Mouse (Mus musculus) lung, postnatal 10 days (tissue): ENCODE measurements around the gene Zfp148.
A peak's percentile ranks its signal among the peaks of the same experiment; 100 is the strongest.
"Not testable (repeated sequence)": the region's sequence is repeated elsewhere in the genome, so short reads cannot be mapped to it uniquely, and the experiment has no call there.

Experiments used
- DNase-seq: peaks from one replicate; pipeline ENCODE4 v3.0.0; 2021

The Zfp148 gene

GRCm38 (mm10) chr16:33382341-33382740 lies 1.7 kb downstream of the Zfp148 start:
- no peak for DNase-seq

DNA sequence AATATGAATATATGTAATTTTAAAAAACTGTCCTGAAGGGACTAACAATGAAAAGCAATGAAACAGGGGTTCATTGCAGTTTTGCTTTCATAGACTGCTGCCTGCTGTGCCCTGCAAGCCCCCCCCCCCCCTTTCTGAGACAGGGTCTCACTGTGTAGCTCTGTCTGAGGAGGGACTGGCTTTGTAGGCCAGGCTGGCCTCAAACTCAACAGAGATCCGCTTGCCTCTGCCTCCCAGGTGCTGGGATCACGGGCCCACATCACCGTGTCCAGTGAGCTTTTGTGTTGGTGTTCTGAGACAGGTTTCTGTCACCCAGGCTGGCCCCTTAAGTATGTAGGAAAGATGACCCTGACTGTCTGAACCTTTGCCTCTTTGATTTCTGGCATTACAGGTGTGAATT lies 2.9 kb downstream of the Zfp148 start:
- DNase-seq: no peak

DNA sequence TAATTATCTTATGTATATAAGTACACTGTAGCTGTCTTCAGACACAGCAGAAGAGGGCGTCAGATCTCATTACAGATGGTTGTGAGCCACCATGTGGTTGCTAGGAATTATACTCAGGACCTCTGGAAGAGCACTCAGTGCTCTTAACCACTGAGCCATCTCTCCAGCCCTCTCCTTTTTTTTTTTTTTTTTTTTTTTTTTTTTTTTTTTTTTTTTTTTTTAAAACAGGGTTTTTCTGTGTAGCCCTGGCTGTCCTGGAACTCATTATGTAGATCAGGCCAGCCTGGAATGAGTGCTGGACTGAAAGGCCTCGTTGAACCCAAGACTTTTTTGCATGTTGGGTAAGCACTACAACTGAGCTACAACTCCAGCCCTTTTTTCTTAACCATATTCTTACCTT lies 3.4 kb downstream of the Zfp148 start:
- DNase-seq: not testable (repeated sequence)

GRCm38 (mm10) chr16:33387013-33387412 lies 6.4 kb downstream of the Zfp148 start:
- no peak for DNase-seq

GRCm38 (mm10) chr16:33387420-33387819 lies 6.8 kb downstream of the Zfp148 start:
- no peak for DNase-seq

GRCm38 (mm10) chr16:33399913-33400782 lies 19.5 kb downstream of the Zfp148 start:
- DNase-seq: peak; percentile 86

DNA sequence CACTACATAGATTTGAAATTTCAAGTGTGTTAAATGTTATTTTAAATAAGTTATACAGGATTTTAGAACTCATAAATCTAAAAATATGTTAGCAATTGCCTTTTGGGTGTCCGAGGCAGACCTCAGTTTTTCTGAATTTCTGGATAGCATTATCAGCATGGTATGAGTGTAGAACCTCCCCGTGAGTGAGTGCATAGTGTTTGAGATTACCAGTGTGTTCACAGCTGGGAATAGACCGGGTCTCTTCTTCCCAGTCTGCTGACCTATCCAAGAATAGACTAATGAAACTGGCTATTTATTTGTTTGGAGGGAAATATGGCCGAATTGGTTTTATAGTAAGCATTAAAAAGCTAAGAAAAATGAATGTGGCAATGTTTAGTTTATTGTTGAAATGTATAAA lies 20.3 kb downstream of the Zfp148 start:
- DNase-seq: no peak

GRCm38 (mm10) chr16:33403258-33403657 lies 22.6 kb downstream of the Zfp148 start:
- no peak for DNase-seq

DNA sequence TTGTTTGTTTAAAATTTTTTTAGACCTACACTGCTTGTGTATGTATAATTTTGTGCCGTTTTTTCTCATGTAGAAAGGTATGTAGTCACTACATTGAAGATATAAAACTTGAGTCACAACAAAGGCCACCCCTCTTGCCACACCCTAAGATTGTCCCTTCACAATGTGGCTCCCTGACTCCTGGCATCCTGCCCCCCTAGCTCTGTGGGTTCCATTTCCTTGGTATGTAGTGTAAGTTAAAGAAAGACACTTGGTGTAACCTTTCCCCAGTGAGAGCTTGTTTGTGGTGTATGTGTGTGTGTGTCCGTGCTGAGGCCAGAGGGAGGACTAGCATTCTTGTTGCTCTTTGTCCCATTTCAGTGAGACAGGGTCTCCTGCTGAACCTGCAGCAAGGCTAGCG lies 23.4 kb downstream of the Zfp148 start:
- DNase-seq: no peak

GRCm38 (mm10) chr16:33405487-33405886 lies 24.9 kb downstream of the Zfp148 start:
- no peak for DNase-seq

GRCm38 (mm10) chr16:33410151-33410550 lies 29.5 kb downstream of the Zfp148 start:
- DNase-seq: no peak

DNA sequence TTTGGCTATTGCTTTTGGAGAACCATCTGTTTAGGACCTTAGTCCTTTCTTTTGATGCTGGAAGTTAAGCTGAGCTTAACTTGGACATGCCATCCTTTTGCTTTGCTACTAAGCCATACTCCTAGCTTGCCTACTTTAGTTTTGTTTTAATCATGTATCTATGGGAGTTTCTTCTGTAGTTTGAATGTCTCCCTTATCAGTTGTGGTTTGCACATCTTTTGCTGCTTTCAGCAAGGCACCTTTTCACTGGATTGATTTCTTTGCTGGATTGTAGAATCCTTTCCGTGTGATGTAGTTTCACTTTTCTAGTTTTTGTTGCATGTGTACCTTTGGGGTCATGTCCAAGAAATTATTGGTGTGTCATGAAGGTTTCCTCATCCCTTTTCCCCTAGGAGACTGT lies 30.0 kb downstream of the Zfp148 start:
- no peak for DNase-seq

GRCm38 (mm10) chr16:33414191-33414590 lies 33.6 kb downstream of the Zfp148 start:
- DNase-seq: no peak

DNA sequence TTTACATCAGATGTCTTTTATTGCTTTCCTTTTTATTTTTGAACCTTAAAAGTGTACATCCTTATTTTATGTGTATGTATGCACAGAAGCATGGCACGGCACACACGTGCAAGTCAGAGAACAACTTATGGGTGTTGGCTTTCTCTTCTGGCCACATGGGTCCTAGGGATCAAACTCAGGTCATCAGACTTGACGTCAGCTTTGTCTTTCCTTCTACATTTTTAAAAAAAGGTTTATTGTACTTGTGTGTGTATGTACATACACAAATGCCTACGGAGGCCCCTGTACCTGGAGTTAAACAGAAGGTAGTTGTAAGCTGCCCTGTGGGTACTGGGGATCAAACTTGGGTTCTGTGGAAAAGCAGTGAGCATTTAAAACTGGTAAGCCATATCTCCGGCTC lies 35.0 kb downstream of the Zfp148 start:
- no peak for DNase-seq

DNA sequence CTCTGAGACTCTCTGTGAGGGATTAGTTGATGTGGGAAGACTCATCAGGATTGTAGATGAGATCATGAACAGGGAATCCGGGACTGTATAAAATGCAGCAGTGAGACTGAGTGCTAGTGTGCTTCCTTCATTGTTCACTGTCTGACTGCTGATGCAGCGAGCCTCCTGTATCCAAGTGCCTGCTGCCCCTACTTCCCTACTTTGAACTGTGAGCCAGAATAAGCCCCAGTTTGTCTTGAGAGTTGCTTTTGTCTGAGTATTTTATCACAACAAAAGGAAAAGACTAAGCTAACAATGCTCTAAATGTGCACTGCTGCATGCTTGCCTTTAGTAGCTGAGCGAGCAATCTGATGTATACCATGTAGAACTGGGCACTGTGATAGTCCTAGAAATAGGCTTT lies 47.7 kb downstream of the Zfp148 start:
- DNase-seq: no peak

GRCm38 (mm10) chr16:33431660-33432059 lies 51.0 kb downstream of the Zfp148 start:
- DNase-seq: no peak

DNA sequence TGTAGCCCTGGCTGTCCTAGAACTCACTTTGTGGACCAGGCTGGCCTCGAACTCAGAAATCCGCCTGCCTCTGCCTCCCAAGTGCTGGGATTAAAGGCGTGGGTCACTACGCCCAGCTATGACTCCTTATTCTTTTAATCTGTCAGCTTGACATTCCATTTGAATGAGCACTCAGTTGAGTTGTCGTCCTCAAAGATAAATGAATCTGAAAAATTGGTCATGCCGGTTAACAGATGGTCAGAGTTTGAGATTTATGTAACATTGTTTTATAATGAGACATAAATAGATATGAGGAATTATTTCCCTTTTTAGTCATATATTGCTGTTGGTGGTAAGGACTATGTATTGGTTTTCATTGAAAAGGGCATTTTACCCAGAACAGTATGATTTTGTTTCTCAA lies 60.4 kb downstream of the Zfp148 start:
- DNase-seq: no peak

DNA sequence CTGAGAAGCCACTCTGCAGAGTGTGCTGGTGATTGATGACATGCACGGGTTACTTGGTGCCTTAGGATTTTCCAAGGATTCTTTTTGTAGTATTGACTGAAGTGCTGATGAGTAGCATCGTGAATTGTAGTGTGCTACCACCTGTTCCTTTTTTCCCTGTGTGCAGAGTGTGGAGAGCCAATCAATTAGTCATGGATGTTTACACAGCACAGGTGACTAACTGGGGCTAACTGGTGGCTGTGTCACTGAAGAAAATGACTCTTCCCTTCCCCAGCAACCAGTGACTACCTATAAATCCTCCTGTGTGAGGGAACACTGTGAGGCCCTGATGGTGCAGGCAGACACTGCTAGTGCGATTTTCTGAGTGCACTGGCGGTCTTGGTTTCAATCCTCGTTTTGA lies 66.2 kb downstream of the Zfp148 start:
- DNase-seq: no peak

DNA sequence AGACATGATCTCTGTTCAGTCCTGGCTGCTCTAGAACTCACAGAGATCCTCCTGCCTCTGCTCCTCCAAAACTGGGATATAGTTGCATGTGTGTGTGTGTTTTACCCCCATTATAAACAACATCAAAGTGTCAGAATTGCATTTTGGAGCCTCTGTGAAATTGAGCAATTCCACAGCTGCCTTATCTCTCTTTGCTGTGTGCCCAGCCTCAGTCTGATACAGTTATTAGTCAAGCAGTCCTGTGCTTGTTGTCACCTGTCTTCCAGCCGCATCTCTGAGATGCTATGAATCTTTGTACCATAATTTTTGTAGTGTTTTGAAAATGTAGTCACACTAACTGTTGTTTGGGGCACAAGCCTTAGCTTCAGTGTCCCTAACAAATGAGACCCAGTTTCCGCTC lies 73.2 kb downstream of the Zfp148 start:
- DNase-seq: no peak

GRCm38 (mm10) chr16:33454306-33454705 lies 73.7 kb downstream of the Zfp148 start:
- no peak for DNase-seq

GRCm38 (mm10) chr16:33455263-33455910 lies 74.8 kb downstream of the Zfp148 start:
- no peak for DNase-seq

DNA sequence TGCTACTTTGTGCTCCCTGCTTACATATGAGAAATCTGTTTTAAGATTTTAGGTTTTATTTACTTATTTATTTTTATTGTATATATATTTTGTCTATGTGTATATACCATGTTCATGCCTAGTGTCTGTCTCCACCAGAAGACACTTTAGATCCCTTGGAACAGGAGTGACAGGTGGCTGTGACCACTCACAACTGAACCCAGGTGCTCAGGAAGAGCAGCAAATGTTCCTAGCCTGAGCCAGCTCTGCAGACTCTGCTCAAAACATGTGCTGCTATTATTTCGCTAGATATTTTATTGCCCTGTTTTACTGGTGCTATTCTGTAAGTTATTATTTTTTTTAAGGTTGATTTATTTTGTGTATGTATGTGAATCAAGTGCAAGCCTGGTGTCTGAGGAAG lies 78.5 kb downstream of the Zfp148 start:
- DNase-seq: no peak

- peak; percentile 17 for DNase-seq
These were observed 80.8 kb downstream of the Zfp148 start for GRCm38 (mm10) chr16:33461416-33461815.

DNA sequence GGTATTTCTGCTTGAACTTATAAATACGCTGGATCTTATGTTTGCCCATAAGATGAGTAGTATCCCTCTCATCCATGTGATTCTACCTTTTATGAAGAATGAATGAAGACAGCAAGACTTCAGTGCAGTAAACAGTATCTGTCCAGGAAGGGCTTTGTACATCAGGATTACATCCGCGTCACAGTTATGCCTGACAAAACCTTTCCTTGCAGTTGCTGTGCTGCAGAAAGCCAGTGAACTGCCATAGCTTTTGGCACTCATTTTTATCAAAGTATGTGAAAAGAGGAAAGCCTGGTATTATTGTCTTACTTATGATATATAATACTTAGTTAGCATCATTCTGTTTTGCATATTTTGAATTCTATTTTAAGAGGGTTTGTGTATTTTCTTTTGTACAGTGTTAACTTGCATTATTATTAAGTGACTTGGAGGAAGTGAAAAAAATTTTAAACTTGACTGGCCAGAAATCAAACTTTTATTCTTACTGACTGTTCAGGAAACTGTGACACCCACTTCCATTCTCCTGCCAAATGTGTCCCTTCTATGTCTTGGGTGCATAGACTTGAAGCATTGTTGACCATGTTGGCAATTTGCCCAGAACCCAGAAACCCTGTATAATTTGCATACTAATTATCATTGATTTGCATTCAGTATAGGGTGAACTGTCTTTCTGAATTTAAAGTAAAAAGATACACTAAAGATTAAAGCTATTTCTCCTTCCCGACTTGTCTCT lies 84.0 kb downstream of the Zfp148 start:
- DNase-seq: peak; percentile 35
